Mouse (Mus musculus): ENCODE data around the gene Pik3cb.

DNA sequence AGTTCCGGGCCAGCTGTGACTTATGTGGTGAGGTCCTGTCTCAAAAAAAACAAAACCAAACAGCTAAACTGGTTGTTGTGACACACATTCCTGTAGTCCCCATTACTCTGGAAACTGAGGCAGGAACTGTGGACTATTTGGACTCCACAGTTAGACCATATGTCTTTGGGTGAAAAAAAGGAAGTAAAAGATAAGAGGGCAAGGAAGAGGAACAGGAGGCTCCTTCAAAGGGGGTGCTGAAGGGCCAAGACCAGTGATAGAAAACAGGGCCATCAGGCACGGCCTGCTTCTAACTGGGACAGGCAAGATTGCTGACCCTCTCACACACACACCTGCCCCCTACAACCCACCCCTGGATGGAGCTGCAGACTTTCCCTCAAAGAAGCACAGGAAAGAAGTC lies 22.4 kb upstream of the Pik3cb start:
- TF ChIP-seq CTCF (IDR thresholded peaks at IDR 0.05; ENCODE audit: low read depth) (no peak), EP300 (IDR thresholded peaks at IDR 0.05; ENCODE audit: low read depth) (no peak)
